ENCODE assay signal across 9 mouse cellular contexts in genomic region chr11:19531255-19532003, GRCm38 (mm10).
DNase-seq lines count a peak whose midpoint lies in the region; ATAC-seq lines count a peak whose summit lies in the region.
"Had no signal": no experiment of that assay in that cellular context is flagged by ENCODE, and none has a peak within 500 bp of the region (broad histone marks: within the 10 kb centered on the region; RNA-seq: fewer than 3 reads in every experiment).

No protein-coding gene starts in this region.

- no peak overlapping the region for H3K4me3 ChIP-seq in embryonic facial prominence, embryonic 11.5 days (ENCODE audit: low read depth, low read length)
- peak overlapping the region; percentile 19 for H3K4me3 ChIP-seq in kidney, embryonic 15.5 days (replicated peaks)
- peak overlapping the region; percentile 8; the same call in 1 of the 2 replicates for H3K4me3 ChIP-seq in midbrain, embryonic 11.5 days (ENCODE audit: low read depth, low read length)

- no peaks in the 10 kb centered on the region for H3K27me3 ChIP-seq in embryonic facial prominence, embryonic 11.5 days (ENCODE audit: control insufficient read depth, insufficient read depth, low read length)
- 0 out of 2 replicates have a peak, but pooled peaks cover 3% of the 10 kb centered on the region for H3K27me3 ChIP-seq in kidney, embryonic 15.5 days
- H3K27me3 ChIP-seq in midbrain, embryonic 11.5 days (ENCODE audit: control insufficient read depth, insufficient read depth, low read length): peaks cover 3% of the 10 kb centered on the region

- peak; percentile 10 for DNase-seq in adrenal gland, postnatal 25 days
- peak; percentile 10 for DNase-seq in embryonic facial prominence, embryonic 11.5 days (ENCODE audit: low spot score)
- DNase-seq in midbrain, embryonic 11.5 days (ENCODE audit: low spot score, missing footprints): peak; percentile 93
- no peak for DNase-seq in frontal cortex, postnatal 36 days (ENCODE audit: low spot score in 2 of 2)
- DNase-seq in natural killer cell, adult 2 months (ENCODE audit: low spot score in 2 of 2): no peak
- no peak for DNase-seq in thymus, postnatal 14 days
- DNase-seq in layer of hippocampus, postnatal 25 days (ENCODE audit: extremely low spot score in 1 of 2, low spot score in 1 of 2): no peak
- DNase-seq: right cerebral cortex, postnatal 4 days had no signal

- H3K36me3 ChIP-seq in embryonic facial prominence, embryonic 11.5 days (replicated peaks; ENCODE audit: control insufficient read depth, insufficient read depth, low read depth, low read length): no peaks in the 10 kb centered on the region
- no peaks in the 10 kb centered on the region for H3K36me3 ChIP-seq in kidney, embryonic 15.5 days
- H3K36me3 ChIP-seq in midbrain, embryonic 11.5 days (ENCODE audit: control insufficient read depth, insufficient read depth, low read length): no peaks in the 10 kb centered on the region

- peaks cover 3% of the 10 kb centered on the region; the same call in 1 of the 2 replicates for H3K4me1 ChIP-seq in embryonic facial prominence, embryonic 11.5 days (ENCODE audit: control insufficient read depth, insufficient read depth, low read length)
- H3K4me1 ChIP-seq in kidney, embryonic 15.5 days: peaks cover 12% of the 10 kb centered on the region
- peaks cover 15% of the 10 kb centered on the region for H3K4me1 ChIP-seq in midbrain, embryonic 11.5 days (ENCODE audit: control insufficient read depth, insufficient read depth, low read length)

- no peaks in the 10 kb centered on the region for H3K9me3 ChIP-seq in embryonic facial prominence, embryonic 11.5 days (replicated peaks; ENCODE audit: control insufficient read depth, low read length)
- H3K9me3 ChIP-seq in kidney, embryonic 15.5 days (replicated peaks): no peaks in the 10 kb centered on the region
- no peaks in the 10 kb centered on the region for H3K9me3 ChIP-seq in midbrain, embryonic 11.5 days (ENCODE audit: control insufficient read depth, low read length)

- no peak for ATAC-seq in embryonic facial prominence, embryonic 11.5 days (replicated peaks; ENCODE audit: insufficient number of reproducible peaks, low FRiP score, low TSS enrichment, low read depth)
- ATAC-seq in kidney, embryonic 15.5 days (replicated peaks; ENCODE audit: low FRiP score): peak; percentile 67; the same call in 1 of the 2 replicates
- peak; percentile 79 for ATAC-seq in midbrain, embryonic 11.5 days (ENCODE audit: low FRiP score)

- H3K9ac ChIP-seq in embryonic facial prominence, embryonic 11.5 days (replicated peaks; ENCODE audit: low read length): no peak overlapping the region
- H3K9ac ChIP-seq in kidney, embryonic 15.5 days: no peak overlapping the region
- peak overlapping the region; percentile 39 for H3K9ac ChIP-seq in midbrain, embryonic 11.5 days (ENCODE audit: low read length)

- 21% methylated on average over 20 of the region's 20 CpGs for WGBS in embryonic facial prominence, embryonic 11.5 days
- WGBS in kidney, embryonic 15.5 days: 11% methylated on average over 20 of the region's 20 CpGs
- WGBS in midbrain, embryonic 11.5 days: 19% methylated on average over 20 of the region's 20 CpGs

- no peak overlapping the region for H3K4me2 ChIP-seq in embryonic facial prominence, embryonic 11.5 days (ENCODE audit: low read depth, low read length)
- peak overlapping the region; percentile 51 for H3K4me2 ChIP-seq in kidney, embryonic 15.5 days
- peak overlapping the region; percentile 34 for H3K4me2 ChIP-seq in midbrain, embryonic 11.5 days

- no peak overlapping the region for H3K27ac ChIP-seq in embryonic facial prominence, embryonic 11.5 days (replicated peaks; ENCODE audit: low read depth, low read length)
- H3K27ac ChIP-seq in kidney, embryonic 15.5 days: no peak overlapping the region
- H3K27ac ChIP-seq in midbrain, embryonic 11.5 days (ENCODE audit: low read depth, low read length): no peak overlapping the region; the same call in 1 of the 2 replicates

Comparison
In these comparisons a context has a peak if more than half of its experiments do, and no peak if none do; other contexts are left out.
1. DNase-seq: peak in adrenal gland, postnatal 25 days (single experiment), embryonic facial prominence, embryonic 11.5 days (single experiment) and midbrain, embryonic 11.5 days (single experiment); none in frontal cortex, postnatal 36 days (0 of 2), natural killer cell, adult 2 months (0 of 2), thymus, postnatal 14 days (single experiment) and layer of hippocampus, postnatal 25 days (0 of 2).